Mouse (Mus musculus): Measurements from ENCODE around the gene Ptprt. TPM values are rescaled to one million over a fixed set of nuclear protein-coding genes. Genes with fewer than 3 reads are reported as not detected.
"Not testable (repeated sequence)": the region's sequence is repeated elsewhere in the genome, so short reads cannot be mapped to it uniquely, and the experiment has no call there.

The Ptprt gene
- polyA plus RNA-seq, 1 experiment = not detected

- no peak overlapping the region for H3K4me3 ChIP-seq (ENCODE audit: insufficient read depth, low read depth, low read length)
- H3K4me1 ChIP-seq (ENCODE audit: control insufficient read depth, insufficient read depth, insufficient read length, low read length) = no peaks in the 10 kb centered on the region
- H3K27ac ChIP-seq (replicated peaks; ENCODE audit: low read depth, low read length) = no peak overlapping the region
Measured at GRCm38 (mm10) chr2:162251272-162251671, 409.7 kb downstream of the Ptprt start.

- H3K27ac ChIP-seq (replicated peaks; ENCODE audit: low read depth, low read length) = no peak overlapping the region
- no peak overlapping the region for H3K4me3 ChIP-seq (ENCODE audit: insufficient read depth, low read depth, low read length)
- no peaks in the 10 kb centered on the region for H3K4me1 ChIP-seq (ENCODE audit: control insufficient read depth, insufficient read depth, insufficient read length, low read length)
Measured at GRCm38 (mm10) chr2:162248296-162248695, 412.7 kb downstream of the Ptprt start.

- H3K4me3 ChIP-seq (ENCODE audit: insufficient read depth, low read depth, low read length) = no peak overlapping the region
- no peak overlapping the region for H3K27ac ChIP-seq (replicated peaks; ENCODE audit: low read depth, low read length)
- no peaks in the 10 kb centered on the region for H3K4me1 ChIP-seq (ENCODE audit: control insufficient read depth, insufficient read depth, insufficient read length, low read length)
Measured at GRCm38 (mm10) chr2:162222476-162222875, 438.5 kb downstream of the Ptprt start.

- H3K4me3 ChIP-seq (ENCODE audit: insufficient read depth, low read depth, low read length) = no peak overlapping the region
- H3K27ac ChIP-seq (replicated peaks; ENCODE audit: low read depth, low read length) = no peak overlapping the region
- no peaks in the 10 kb centered on the region for H3K4me1 ChIP-seq (ENCODE audit: control insufficient read depth, insufficient read depth, insufficient read length, low read length)
Measured at GRCm38 (mm10) chr2:162220586-162220985, 440.4 kb downstream of the Ptprt start.

- Histone ChIP-seq H3K27ac (replicated peaks; ENCODE audit: low read depth, low read length) (no peak overlapping the region), H3K4me1 (ENCODE audit: control insufficient read depth, insufficient read depth, insufficient read length, low read length) (no peaks in the 10 kb centered on the region), H3K4me3 (ENCODE audit: insufficient read depth, low read depth, low read length) (no peak overlapping the region)
Measured at GRCm38 (mm10) chr2:162219507-162219906, 441.4 kb downstream of the Ptprt start.

- H3K4me3 ChIP-seq (ENCODE audit: insufficient read depth, low read depth, low read length) = no peak overlapping the region
- H3K27ac ChIP-seq (replicated peaks; ENCODE audit: low read depth, low read length) = no peak overlapping the region
- no peaks in the 10 kb centered on the region for H3K4me1 ChIP-seq (ENCODE audit: control insufficient read depth, insufficient read depth, insufficient read length, low read length)
Measured at GRCm38 (mm10) chr2:162217896-162218295, 443.1 kb downstream of the Ptprt start.

- H3K27ac ChIP-seq (replicated peaks; ENCODE audit: low read depth, low read length) = no peak overlapping the region
- H3K4me3 ChIP-seq (ENCODE audit: insufficient read depth, low read depth, low read length) = no peak overlapping the region
- no peaks in the 10 kb centered on the region for H3K4me1 ChIP-seq (ENCODE audit: control insufficient read depth, insufficient read depth, insufficient read length, low read length)
Measured at GRCm38 (mm10) chr2:162212397-162212796, 448.6 kb downstream of the Ptprt start.

GRCm38 (mm10) chr2:162210564-162210963 is 450.4 kb downstream of the Ptprt start:
- H3K27ac ChIP-seq (replicated peaks; ENCODE audit: low read depth, low read length) = no peak overlapping the region
- H3K4me3 ChIP-seq (ENCODE audit: insufficient read depth, low read depth, low read length) = no peak overlapping the region
- no peaks in the 10 kb centered on the region for H3K4me1 ChIP-seq (ENCODE audit: control insufficient read depth, insufficient read depth, insufficient read length, low read length)

GRCm38 (mm10) chr2:162197316-162197715 is 463.6 kb downstream of the Ptprt start:
- H3K27ac ChIP-seq (replicated peaks; ENCODE audit: low read depth, low read length) = no peak overlapping the region
- no peaks in the 10 kb centered on the region for H3K4me1 ChIP-seq (ENCODE audit: control insufficient read depth, insufficient read depth, insufficient read length, low read length)
- no peak overlapping the region for H3K4me3 ChIP-seq (ENCODE audit: insufficient read depth, low read depth, low read length)

- H3K27ac ChIP-seq (replicated peaks; ENCODE audit: low read depth, low read length) = no peak overlapping the region
- H3K4me3 ChIP-seq (ENCODE audit: insufficient read depth, low read depth, low read length) = no peak overlapping the region
- no peaks in the 10 kb centered on the region for H3K4me1 ChIP-seq (ENCODE audit: control insufficient read depth, insufficient read depth, insufficient read length, low read length)
Measured at GRCm38 (mm10) chr2:162182621-162183475, 478.1 kb downstream of the Ptprt start.

GRCm38 (mm10) chr2:162181826-162182225 is 479.1 kb downstream of the Ptprt start:
- no peak overlapping the region for H3K4me3 ChIP-seq (ENCODE audit: insufficient read depth, low read depth, low read length)
- H3K4me1 ChIP-seq (ENCODE audit: control insufficient read depth, insufficient read depth, insufficient read length, low read length) = no peaks in the 10 kb centered on the region
- H3K27ac ChIP-seq (replicated peaks; ENCODE audit: low read depth, low read length) = no peak overlapping the region

GRCm38 (mm10) chr2:162172529-162172928 is 488.4 kb downstream of the Ptprt start:
- no peak overlapping the region for H3K27ac ChIP-seq (replicated peaks; ENCODE audit: low read depth, low read length)

GRCm38 (mm10) chr2:162141845-162142411 is 519.0 kb downstream of the Ptprt start:
- Histone ChIP-seq H3K4me1 (ENCODE audit: control insufficient read depth, insufficient read depth, insufficient read length, low read length) (no peaks in the 10 kb centered on the region), H3K27ac (replicated peaks; ENCODE audit: low read depth, low read length) (no peak overlapping the region), H3K4me3 (ENCODE audit: insufficient read depth, low read depth, low read length) (no peak overlapping the region)

More at GRCm38 (mm10) chr2:162172529-162172928, 488.4 kb downstream of the Ptprt start:
- no peak overlapping the region for H3K4me3 ChIP-seq (ENCODE audit: insufficient read depth, low read depth, low read length)
- H3K4me1 ChIP-seq (ENCODE audit: control insufficient read depth, insufficient read depth, insufficient read length, low read length) = no peaks in the 10 kb centered on the region

GRCm38 (mm10) chr2:162136176-162136575 is 524.8 kb downstream of the Ptprt start:
- not testable (repeated sequence) for H3K4me1 ChIP-seq (ENCODE audit: control insufficient read depth, insufficient read depth, insufficient read length, low read length); H3K4me3 ChIP-seq (ENCODE audit: insufficient read depth, low read depth, low read length); H3K27ac ChIP-seq (replicated peaks; ENCODE audit: low read depth, low read length)

- Histone ChIP-seq H3K4me3 (ENCODE audit: insufficient read depth, low read depth, low read length) (no peak overlapping the region), H3K4me1 (ENCODE audit: control insufficient read depth, insufficient read depth, insufficient read length, low read length) (no peaks in the 10 kb centered on the region), H3K27ac (replicated peaks; ENCODE audit: low read depth, low read length) (no peak overlapping the region)
Measured at GRCm38 (mm10) chr2:162131607-162132304, 529.2 kb downstream of the Ptprt start.

Measured in brown adipose tissue, adult 24 weeks (tissue).